ENCODE assay signal across 12 mouse cellular contexts in the genomic region with DNA sequence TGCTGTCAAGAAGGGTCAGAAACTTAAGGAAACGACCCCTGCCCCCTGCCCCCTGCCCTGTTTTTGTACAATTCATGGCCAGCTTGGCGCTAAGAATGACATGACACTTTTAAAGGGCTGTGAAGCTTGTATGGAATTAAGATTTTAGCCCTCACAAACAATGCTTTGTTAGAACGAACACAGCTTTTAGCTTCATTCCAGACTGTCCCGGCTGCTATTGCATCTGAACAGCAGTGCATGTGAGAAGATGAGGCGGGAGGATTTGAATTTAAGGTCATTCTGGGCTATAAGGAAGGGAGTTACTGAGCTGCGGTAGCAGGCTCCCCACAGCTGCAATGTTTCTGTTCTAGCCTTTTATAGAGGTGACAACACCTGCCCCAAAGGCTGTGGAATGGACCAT.
A peak's percentile ranks its signal among the peaks of the same experiment; 100 is the strongest.
DNase-seq lines count a peak whose midpoint lies in the region; ATAC-seq lines count a peak whose summit lies in the region.
"Had no signal": no experiment of that assay in that cellular context is flagged by ENCODE, and none has a peak within 500 bp of the region (broad histone marks: within the 10 kb centered on the region; RNA-seq: fewer than 3 reads in every experiment).

No protein-coding gene starts in this region.

- no peaks in the 10 kb centered on the region for H3K27me3 ChIP-seq in neural tube, embryonic 11.5 days (ENCODE audit: control insufficient read depth, insufficient read depth, low read length)
- H3K27me3 ChIP-seq in forebrain, embryonic 12.5 days, result peaks cover 4% of the 10 kb centered on the region
- H3K27me3 ChIP-seq in limb, embryonic 12.5 days, result no peaks in the 10 kb centered on the region
- no peaks in the 10 kb centered on the region for H3K27me3 ChIP-seq in neural tube, embryonic 15.5 days (replicated peaks)
- H3K27me3 ChIP-seq: liver, embryonic 13.5 days; stomach, embryonic 15.5 days had no signal

- ATAC-seq in neural tube, embryonic 11.5 days (ENCODE audit: insufficient read depth, low FRiP score, low TSS enrichment), result no peak
- ATAC-seq in forebrain, embryonic 12.5 days (ENCODE audit: low FRiP score), result peak; percentile 2; the same call in 1 of the 2 replicates
- no peak for ATAC-seq in limb, embryonic 12.5 days (ENCODE audit: insufficient number of reproducible peaks, insufficient read depth, low FRiP score, low TSS enrichment, low read depth)
- no peak for ATAC-seq in neural tube, embryonic 15.5 days (ENCODE audit: low FRiP score)

- H3K4me1 ChIP-seq in neural tube, embryonic 11.5 days (ENCODE audit: control insufficient read depth, insufficient read depth, low read length), result peaks cover 28% of the 10 kb centered on the region
- H3K4me1 ChIP-seq in forebrain, embryonic 12.5 days, result peaks cover 74% of the 10 kb centered on the region
- peaks cover 37% of the 10 kb centered on the region for H3K4me1 ChIP-seq in limb, embryonic 12.5 days (replicated peaks)
- H3K4me1 ChIP-seq in neural tube, embryonic 15.5 days, result peaks cover 45% of the 10 kb centered on the region

- WGBS in neural tube, embryonic 11.5 days, result 14% methylated on average over 6 of the region's 6 CpGs
- WGBS in forebrain, embryonic 12.5 days, result 3% methylated on average over 6 of the region's 6 CpGs
- WGBS in limb, embryonic 12.5 days, result 28% methylated on average over 6 of the region's 6 CpGs
- 17% methylated on average over 6 of the region's 6 CpGs for WGBS in neural tube, embryonic 15.5 days

- H3K9me3 ChIP-seq in neural tube, embryonic 11.5 days (ENCODE audit: control insufficient read depth, low read length), result no peaks in the 10 kb centered on the region
- no peaks in the 10 kb centered on the region for H3K9me3 ChIP-seq in forebrain, embryonic 12.5 days
- no peaks in the 10 kb centered on the region for H3K9me3 ChIP-seq in limb, embryonic 12.5 days
- H3K9me3 ChIP-seq in neural tube, embryonic 15.5 days (replicated peaks), result no peaks in the 10 kb centered on the region
- H3K9me3 ChIP-seq: liver, embryonic 13.5 days; stomach, embryonic 15.5 days had no signal

- no peak overlapping the region; the same call in 1 of the 2 replicates for H3K4me2 ChIP-seq in neural tube, embryonic 11.5 days (ENCODE audit: low read depth)
- peak overlapping the region; percentile 32 for H3K4me2 ChIP-seq in forebrain, embryonic 12.5 days
- H3K4me2 ChIP-seq in limb, embryonic 12.5 days, result no peak overlapping the region
- H3K4me2 ChIP-seq in neural tube, embryonic 15.5 days, result no peak overlapping the region
- H3K4me2 ChIP-seq: liver, embryonic 13.5 days had no signal

- no peak overlapping the region for H3K4me3 ChIP-seq in neural tube, embryonic 11.5 days (ENCODE audit: low read depth, low read length)
- no peak overlapping the region for H3K4me3 ChIP-seq in forebrain, embryonic 12.5 days (replicated peaks)
- H3K4me3 ChIP-seq in limb, embryonic 12.5 days (replicated peaks), result no peak overlapping the region
- H3K4me3 ChIP-seq in neural tube, embryonic 15.5 days (replicated peaks), result no peak overlapping the region
- H3K4me3 ChIP-seq: liver, embryonic 13.5 days; stomach, embryonic 15.5 days had no signal

- H3K27ac ChIP-seq in neural tube, embryonic 11.5 days (ENCODE audit: low read depth, low read length), result peak overlapping the region; percentile 67
- peak overlapping the region; percentile 94 for H3K27ac ChIP-seq in forebrain, embryonic 12.5 days
- peak overlapping the region; percentile 84 for H3K27ac ChIP-seq in limb, embryonic 12.5 days
- H3K27ac ChIP-seq in neural tube, embryonic 15.5 days (replicated peaks), result peak overlapping the region; percentile 72
- H3K27ac ChIP-seq: liver, embryonic 13.5 days; stomach, embryonic 15.5 days had no signal

- no peak for DNase-seq in neural tube, embryonic 11.5 days (ENCODE audit: low spot score)
- no peak for DNase-seq in neural tube, embryonic 10.5 days (ENCODE audit: extremely low spot score, low spot score)
- DNase-seq in urinary bladder, adult 18-20 months (ENCODE audit: low spot score in 2 of 2), result no peak
- no peak for DNase-seq in spleen, postnatal 4 days (ENCODE audit: low spot score in 2 of 2)
- no peak for DNase-seq in layer of hippocampus, adult 8-10 months (ENCODE audit: low spot score in 2 of 2)
- DNase-seq: cerebellum, adult 9-10 months; layer of hippocampus, adult 9-11 months; liver, embryonic 13.5 days had no signal

- H3K36me3 ChIP-seq in neural tube, embryonic 11.5 days (ENCODE audit: control insufficient read depth, insufficient read depth, low read length), result no peaks in the 10 kb centered on the region
- no peaks in the 10 kb centered on the region; the same call in 1 of the 2 replicates for H3K36me3 ChIP-seq in forebrain, embryonic 12.5 days (replicated peaks)
- no peaks in the 10 kb centered on the region for H3K36me3 ChIP-seq in limb, embryonic 12.5 days
- no peaks in the 10 kb centered on the region for H3K36me3 ChIP-seq in neural tube, embryonic 15.5 days
- H3K36me3 ChIP-seq: stomach, embryonic 15.5 days had no signal

- no peak overlapping the region for H3K9ac ChIP-seq in neural tube, embryonic 11.5 days (ENCODE audit: low read length)
- peak overlapping the region; percentile 33 for H3K9ac ChIP-seq in forebrain, embryonic 12.5 days
- H3K9ac ChIP-seq in limb, embryonic 12.5 days (replicated peaks), result no peak overlapping the region
- H3K9ac ChIP-seq in neural tube, embryonic 15.5 days (replicated peaks), result no peak overlapping the region
- H3K9ac ChIP-seq: liver, embryonic 13.5 days; stomach, embryonic 15.5 days had no signal
